Mouse (Mus musculus): ENCODE measurements around the gene St6galnac3. TPM values are rescaled to one million over a fixed set of nuclear protein-coding genes. Genes with fewer than 3 reads are reported as not detected.

St6galnac3 gene
- polyA plus RNA-seq, 1 experiment from 2014 or later, result 23.2 TPM

GRCm38 (mm10) chr3:153509643-153510042 lies 215.3 kb downstream of the St6galnac3 start:
- Histone ChIP-seq H3K9ac (ENCODE audit: low read length) (no peak overlapping the region), H3K27me3 (replicated peaks; ENCODE audit: control insufficient read depth, insufficient read depth, low read length) (no peaks in the 10 kb centered on the region), H3K4me1 (ENCODE audit: control insufficient read depth, insufficient read depth, low read length) (peaks cover 5% of the 10 kb centered on the region; the same call in 1 of the 2 replicates), H3K36me3 (ENCODE audit: control insufficient read depth, insufficient read depth, low read length) (no peaks in the 10 kb centered on the region), H3K4me2 (ENCODE audit: low read length) (no peak overlapping the region), H3K9me3 (replicated peaks; ENCODE audit: control insufficient read depth, low read length) (no peaks in the 10 kb centered on the region), H3K4me3 (ENCODE audit: low read depth, low read length) (no peak overlapping the region), H3K27ac (ENCODE audit: low read depth, low read length) (peak overlapping the region; percentile 52; the same call in 1 of the 2 replicates)
- ATAC-seq (no peak), DNase-seq (ENCODE audit: low spot score) (peak; percentile 19)
- WGBS, result 59% methylated on average over 4 of the region's 4 CpGs

GRCm38 (mm10) chr3:153509029-153509428 lies 215.9 kb downstream of the St6galnac3 start:
- H3K4me2 ChIP-seq (ENCODE audit: low read length), result no peak overlapping the region
- H3K36me3 ChIP-seq (ENCODE audit: control insufficient read depth, insufficient read depth, low read length), result no peaks in the 10 kb centered on the region
- H3K9ac ChIP-seq (ENCODE audit: low read length), result no peak overlapping the region
- H3K4me3 ChIP-seq (ENCODE audit: low read depth, low read length), result no peak overlapping the region
- 89% methylated on average over 3 of the region's 3 CpGs for WGBS
- H3K27ac ChIP-seq (ENCODE audit: low read depth, low read length), result peak overlapping the region; percentile 52
- ATAC-seq (peak; percentile 66; the same call in 1 of the 2 replicates), DNase-seq (ENCODE audit: low spot score) (peak; percentile 62)
- H3K27me3 ChIP-seq (replicated peaks; ENCODE audit: control insufficient read depth, insufficient read depth, low read length), result no peaks in the 10 kb centered on the region
- H3K4me1 ChIP-seq (ENCODE audit: control insufficient read depth, insufficient read depth, low read length), result peaks cover 5% of the 10 kb centered on the region; the same call in 1 of the 2 replicates
- H3K9me3 ChIP-seq (replicated peaks; ENCODE audit: control insufficient read depth, low read length), result no peaks in the 10 kb centered on the region

- no peaks in the 10 kb centered on the region for H3K27me3 ChIP-seq (replicated peaks; ENCODE audit: control insufficient read depth, insufficient read depth, low read length)
- no peak for ATAC-seq
- no peak overlapping the region for H3K9ac ChIP-seq (ENCODE audit: low read length)
- no peaks in the 10 kb centered on the region for H3K36me3 ChIP-seq (ENCODE audit: control insufficient read depth, insufficient read depth, low read length)
- no peak for DNase-seq (ENCODE audit: low spot score)
- H3K27ac ChIP-seq (ENCODE audit: low read depth, low read length), result no peak overlapping the region
- no peak overlapping the region for H3K4me3 ChIP-seq (ENCODE audit: low read depth, low read length)
- no peak overlapping the region for H3K4me2 ChIP-seq (ENCODE audit: low read length)
- H3K9me3 ChIP-seq (replicated peaks; ENCODE audit: control insufficient read depth, low read length), result no peaks in the 10 kb centered on the region
- 76% methylated on average over 2 of the region's 2 CpGs for WGBS
- H3K4me1 ChIP-seq (ENCODE audit: control insufficient read depth, insufficient read depth, low read length), result peaks cover 5% of the 10 kb centered on the region; the same call in 1 of the 2 replicates
Measured at GRCm38 (mm10) chr3:153508592-153508991, 216.4 kb downstream of the St6galnac3 start.

GRCm38 (mm10) chr3:153507599-153507998 lies 217.4 kb downstream of the St6galnac3 start:
- no peak for DNase-seq (ENCODE audit: low spot score)
- Histone ChIP-seq H3K27ac (ENCODE audit: low read depth, low read length) (no peak overlapping the region), H3K36me3 (ENCODE audit: control insufficient read depth, insufficient read depth, low read length) (no peaks in the 10 kb centered on the region), H3K4me1 (ENCODE audit: control insufficient read depth, insufficient read depth, low read length) (peaks cover 5% of the 10 kb centered on the region; the same call in 1 of the 2 replicates), H3K4me3 (ENCODE audit: low read depth, low read length) (no peak overlapping the region), H3K4me2 (ENCODE audit: low read length) (no peak overlapping the region), H3K27me3 (replicated peaks; ENCODE audit: control insufficient read depth, insufficient read depth, low read length) (no peaks in the 10 kb centered on the region), H3K9me3 (replicated peaks; ENCODE audit: control insufficient read depth, low read length) (no peaks in the 10 kb centered on the region), H3K9ac (ENCODE audit: low read length) (no peak overlapping the region)
- WGBS, result 94% methylated on average over 2 of the region's 2 CpGs
- no peak for ATAC-seq

- Histone ChIP-seq H3K9ac (ENCODE audit: low read length) (no peak overlapping the region), H3K4me1 (ENCODE audit: control insufficient read depth, insufficient read depth, low read length) (no peaks in the 10 kb centered on the region), H3K27ac (ENCODE audit: low read depth, low read length) (no peak overlapping the region), H3K4me3 (ENCODE audit: low read depth, low read length) (no peak overlapping the region), H3K9me3 (replicated peaks; ENCODE audit: control insufficient read depth, low read length) (no peaks in the 10 kb centered on the region), H3K27me3 (replicated peaks; ENCODE audit: control insufficient read depth, insufficient read depth, low read length) (no peaks in the 10 kb centered on the region), H3K36me3 (ENCODE audit: control insufficient read depth, insufficient read depth, low read length) (no peaks in the 10 kb centered on the region), H3K4me2 (ENCODE audit: low read length) (no peak overlapping the region)
- ATAC-seq (no peak), DNase-seq (ENCODE audit: low spot score) (no peak)
- WGBS, result 74% methylated on average over 4 of the region's 4 CpGs
Measured at GRCm38 (mm10) chr3:153502488-153502887, 222.5 kb downstream of the St6galnac3 start.

GRCm38 (mm10) chr3:153501333-153501877 lies 223.6 kb downstream of the St6galnac3 start:
- peak; percentile 42; the same call in 1 of the 2 replicates for ATAC-seq
- H3K4me2 ChIP-seq (ENCODE audit: low read length), result no peak overlapping the region

GRCm38 (mm10) chr3:153492986-153493385 lies 232.0 kb downstream of the St6galnac3 start:
- ATAC-seq (no peak), DNase-seq (ENCODE audit: low spot score) (no peak)
- H3K9me3 ChIP-seq (replicated peaks; ENCODE audit: control insufficient read depth, low read length), result no peaks in the 10 kb centered on the region
- no peak overlapping the region for H3K4me2 ChIP-seq (ENCODE audit: low read length)
- no peaks in the 10 kb centered on the region for H3K36me3 ChIP-seq (ENCODE audit: control insufficient read depth, insufficient read depth, low read length)
- H3K9ac ChIP-seq (ENCODE audit: low read length), result no peak overlapping the region
- WGBS, result 63% methylated on average over 1 of the region's 1 CpGs
- no peak overlapping the region for H3K27ac ChIP-seq (ENCODE audit: low read depth, low read length)
- no peaks in the 10 kb centered on the region for H3K27me3 ChIP-seq (replicated peaks; ENCODE audit: control insufficient read depth, insufficient read depth, low read length)
- H3K4me3 ChIP-seq (ENCODE audit: low read depth, low read length), result no peak overlapping the region
- H3K4me1 ChIP-seq (ENCODE audit: control insufficient read depth, insufficient read depth, low read length), result peaks cover 6% of the 10 kb centered on the region; the same call in 1 of the 2 replicates

More at GRCm38 (mm10) chr3:153501333-153501877, 223.6 kb downstream of the St6galnac3 start:
- H3K9me3 ChIP-seq (replicated peaks; ENCODE audit: control insufficient read depth, low read length), result no peaks in the 10 kb centered on the region
- H3K27me3 ChIP-seq (replicated peaks; ENCODE audit: control insufficient read depth, insufficient read depth, low read length), result no peaks in the 10 kb centered on the region
- no peaks in the 10 kb centered on the region for H3K36me3 ChIP-seq (ENCODE audit: control insufficient read depth, insufficient read depth, low read length)
- no peaks in the 10 kb centered on the region for H3K4me1 ChIP-seq (ENCODE audit: control insufficient read depth, insufficient read depth, low read length)
- WGBS, result 61% methylated on average over 3 of the region's 3 CpGs
- no peak overlapping the region for H3K9ac ChIP-seq (ENCODE audit: low read length)
- no peak overlapping the region for H3K27ac ChIP-seq (ENCODE audit: low read depth, low read length)
- peak; percentile 79 for DNase-seq (ENCODE audit: low spot score)
- no peak overlapping the region for H3K4me3 ChIP-seq (ENCODE audit: low read depth, low read length)

GRCm38 (mm10) chr3:153489718-153490117 lies 235.3 kb downstream of the St6galnac3 start:
- Histone ChIP-seq H3K36me3 (ENCODE audit: control insufficient read depth, insufficient read depth, low read length) (no peaks in the 10 kb centered on the region), H3K27ac (ENCODE audit: low read depth, low read length) (no peak overlapping the region), H3K27me3 (replicated peaks; ENCODE audit: control insufficient read depth, insufficient read depth, low read length) (no peaks in the 10 kb centered on the region), H3K9ac (ENCODE audit: low read length) (no peak overlapping the region), H3K4me2 (ENCODE audit: low read length) (no peak overlapping the region), H3K4me3 (ENCODE audit: low read depth, low read length) (no peak overlapping the region), H3K4me1 (ENCODE audit: control insufficient read depth, insufficient read depth, low read length) (peaks cover 6% of the 10 kb centered on the region; the same call in 1 of the 2 replicates), H3K9me3 (replicated peaks; ENCODE audit: control insufficient read depth, low read length) (no peaks in the 10 kb centered on the region)
- peak; percentile 56; the same call in 1 of the 2 replicates for ATAC-seq
- 57% methylated on average over 9 of the region's 9 CpGs for WGBS
- DNase-seq (ENCODE audit: low spot score), result peak; percentile 50

GRCm38 (mm10) chr3:153488931-153489330 lies 236.0 kb downstream of the St6galnac3 start:
- Histone ChIP-seq H3K4me1 (ENCODE audit: control insufficient read depth, insufficient read depth, low read length) (peaks cover 4% of the 10 kb centered on the region; the same call in 1 of the 2 replicates), H3K36me3 (ENCODE audit: control insufficient read depth, insufficient read depth, low read length) (no peaks in the 10 kb centered on the region), H3K27me3 (replicated peaks; ENCODE audit: control insufficient read depth, insufficient read depth, low read length) (no peaks in the 10 kb centered on the region), H3K4me3 (ENCODE audit: low read depth, low read length) (no peak overlapping the region), H3K4me2 (ENCODE audit: low read length) (no peak overlapping the region), H3K9me3 (replicated peaks; ENCODE audit: control insufficient read depth, low read length) (no peaks in the 10 kb centered on the region), H3K9ac (ENCODE audit: low read length) (no peak overlapping the region), H3K27ac (ENCODE audit: low read depth, low read length) (no peak overlapping the region)
- WGBS, result 90% methylated on average over 5 of the region's 5 CpGs
- ATAC-seq (no peak), DNase-seq (ENCODE audit: low spot score) (no peak)

Measured in forebrain, embryonic 14.5 days (tissue).